In genomic region chr1:62639012-62639411, GRCm38 (mm10) we compare ENCODE assay signal across 16 mouse cellular contexts.
DNase-seq lines count a peak whose midpoint lies in the region; ATAC-seq lines count a peak whose summit lies in the region.
"Had no signal": no experiment of that assay in that cellular context is flagged by ENCODE, and none has a peak within 500 bp of the region (broad histone marks: within the 10 kb centered on the region; RNA-seq: fewer than 3 reads in every experiment).

No protein-coding gene starts in this region.

- peak; percentile 52 for ATAC-seq in inflammation-experienced regulatory T-cells, adult 6 months
- ATAC-seq: forebrain, embryonic 14.5 days; Patski had no signal

- intact Hi-C loops in gastrocnemius, postnatal 14 days (cut with DNase I; ENCODE audit: low total_unique reads) = no loop called here

- peak; percentile 26 for DNase-seq in thymus, postnatal 0 days (ENCODE audit: low spot score)
- DNase-seq in thymus, postnatal 4 days = no peak
- DNase-seq in T-cell, adult 2 months (ENCODE audit: low spot score) = peak; percentile 17
- DNase-seq in gastrocnemius, postnatal 14 days = no peak
- no peak for DNase-seq in gastrocnemius, postnatal 4 days (ENCODE audit: low spot score in 2 of 2)
- DNase-seq: adrenal gland, adult 8-10 months; adrenal gland, postnatal 36 days; cerebellum, adult 2 months; embryo, embryonic 11 days; gastrocnemius, adult 2 months; gastrocnemius, postnatal 36 days; heart, adult 2 months; heart, postnatal 14 days had no signal

Comparison
In these comparisons a context has a peak if more than half of its experiments do, and no peak if none do; other contexts are left out.
1. DNase-seq: peak in thymus, postnatal 0 days (single experiment) and T-cell, adult 2 months (single experiment); none in thymus, postnatal 4 days (single experiment), gastrocnemius, postnatal 14 days (single experiment) and gastrocnemius, postnatal 4 days (0 of 2).